In the genomic region with DNA sequence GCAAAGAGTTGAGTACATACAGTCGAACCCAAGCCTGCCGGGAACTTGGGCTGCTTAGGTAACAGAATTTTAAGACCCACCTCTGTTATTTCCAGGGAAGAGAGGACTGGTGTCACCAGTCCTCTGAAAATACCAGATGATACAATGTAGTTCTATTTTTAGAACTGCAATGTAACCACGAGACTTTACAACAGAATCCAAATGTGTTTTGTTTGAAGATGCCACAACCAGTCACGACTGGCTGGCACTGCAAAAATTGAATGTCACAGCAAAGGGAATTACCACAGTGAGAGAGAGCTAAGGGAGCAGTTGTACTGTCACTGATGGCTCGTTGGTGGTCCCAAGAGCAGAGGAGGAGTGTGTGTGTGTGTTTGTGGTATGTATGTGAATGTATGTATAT, we compare ENCODE assay signal across 20 mouse cellular contexts.
DNase-seq lines count a peak whose midpoint lies in the region; ATAC-seq and TF ChIP-seq lines count a peak whose summit lies in the region.
"Had no signal": no experiment of that assay in that cellular context is flagged by ENCODE, and none has a peak within 500 bp of the region (broad histone marks: within the 10 kb centered on the region; RNA-seq: fewer than 3 reads in every experiment).

No protein-coding gene starts in this region.

- no peaks in the 10 kb centered on the region for H3K79me2 ChIP-seq in myocyte (ENCODE audit: control insufficient read depth, insufficient read depth)

- H3K27ac ChIP-seq in lung, embryonic 16.5 days (ENCODE audit: low read length), result peak overlapping the region; percentile 39
- H3K27ac ChIP-seq: embryonic facial prominence, embryonic 15.5 days; forebrain, embryonic 10.5 days; limb, embryonic 12.5 days; liver, embryonic 13.5 days; midbrain, embryonic 10.5 days had no signal

- no peak overlapping the region for H3K9ac ChIP-seq in lung, embryonic 16.5 days (ENCODE audit: low read length)
- H3K9ac ChIP-seq: embryonic facial prominence, embryonic 15.5 days; limb, embryonic 12.5 days; liver, embryonic 13.5 days had no signal

- intact Hi-C loops in heart, postnatal 36 days (cut with DNase I), result loop anchor here (10.0 kb wide), 2 partner anchors 186 to 946 kb away; no protein-coding TSS in a partner anchor

- TF ChIP-seq CTCF in lung, adult 2 months (IDR thresholded peaks at IDR 0.05; ENCODE audit: insufficient read depth, low read length), result no peak
- no peak for TF ChIP-seq CTCF in brain, embryonic 14.5 days (IDR thresholded peaks at IDR 0.05; ENCODE audit: borderline replicate concordance, extremely low read depth, insufficient read depth, insufficient read length)

- peak; percentile 6 for DNase-seq in heart, adult 8-10 months (ENCODE audit: low spot score)
- no peak for DNase-seq in heart, postnatal 36 days
- no peak for DNase-seq in lung, adult 2 months
- peak; percentile 47 for DNase-seq in brain, embryonic 14.5 days (ENCODE audit: low read depth)
- no peak for DNase-seq in frontal cortex, postnatal 14 days (ENCODE audit: low spot score in 2 of 2)
- no peak for DNase-seq in thymus, postnatal 25 days
- DNase-seq: B cell, adult 2 months; cerebellum, postnatal 14 days; embryo, embryonic 11 days; kidney, adult 11 months; liver, embryonic 13.5 days; retina, postnatal 1 day; thymus, adult 2 months had no signal

- TF ChIP-seq POLR2A in lung, adult 2 months (IDR thresholded peaks at IDR 0.05; ENCODE audit: borderline replicate concordance, extremely low read depth, low read depth, low read length), result no peak
- TF ChIP-seq POLR2A in brain, embryonic 14.5 days (IDR thresholded peaks at IDR 0.05; ENCODE audit: borderline replicate concordance, extremely low read depth, insufficient read depth, insufficient read length, poor library complexity, severe bottlenecking), result no peak
- no peak for TF ChIP-seq POLR2A in myocyte (IDR thresholded peaks at IDR 0.05; ENCODE audit: insufficient read length, low read depth)

- no peak overlapping the region for H3K4me3 ChIP-seq in lung, embryonic 16.5 days (ENCODE audit: low read length)
- H3K4me3 ChIP-seq in lung, adult 2 months (replicated peaks; ENCODE audit: extremely low read depth, low read depth, low read length), result no peak overlapping the region
- no peak overlapping the region for H3K4me3 ChIP-seq in myocyte
- H3K4me3 ChIP-seq: embryonic facial prominence, embryonic 15.5 days; forebrain, embryonic 10.5 days; limb, embryonic 12.5 days; liver, embryonic 13.5 days; midbrain, embryonic 10.5 days had no signal

- H3K27me3 ChIP-seq in lung, embryonic 16.5 days (ENCODE audit: control insufficient read depth, insufficient read depth, low read depth, low read length), result no peaks in the 10 kb centered on the region
- no peaks in the 10 kb centered on the region for H3K27me3 ChIP-seq in myocyte (ENCODE audit: control insufficient read depth, insufficient read depth, insufficient read length)
- H3K27me3 ChIP-seq: embryonic facial prominence, embryonic 15.5 days; liver, embryonic 13.5 days had no signal

- ATAC-seq in lung, embryonic 16.5 days (ENCODE audit: low read depth), result no peak
- ATAC-seq: hindbrain, embryonic 16.5 days had no signal

- no peaks in the 10 kb centered on the region for H3K9me3 ChIP-seq in lung, embryonic 16.5 days (ENCODE audit: control insufficient read depth, low read length)
- H3K9me3 ChIP-seq: embryonic facial prominence, embryonic 15.5 days; forebrain, embryonic 10.5 days; limb, embryonic 12.5 days; liver, embryonic 13.5 days; midbrain, embryonic 10.5 days had no signal

- H3K36me3 ChIP-seq in lung, embryonic 16.5 days (ENCODE audit: control insufficient read depth, insufficient read depth, low read length), result no peaks in the 10 kb centered on the region
- H3K36me3 ChIP-seq in myocyte (ENCODE audit: control insufficient read depth, insufficient read depth), result no peaks in the 10 kb centered on the region
- H3K36me3 ChIP-seq: embryonic facial prominence, embryonic 15.5 days; forebrain, embryonic 10.5 days; limb, embryonic 12.5 days; liver, embryonic 13.5 days; midbrain, embryonic 10.5 days had no signal

- H3K4me2 ChIP-seq in lung, embryonic 16.5 days (ENCODE audit: low read depth, low read length), result peak overlapping the region; percentile 16; the same call in 1 of the 2 replicates
- H3K4me2 ChIP-seq in myocyte (ENCODE audit: low read depth), result peak overlapping the region; percentile 45
- H3K4me2 ChIP-seq: embryonic facial prominence, embryonic 15.5 days; limb, embryonic 12.5 days; liver, embryonic 13.5 days had no signal

- peaks cover 2% of the 10 kb centered on the region; the same call in 1 of the 2 replicates for H3K4me1 ChIP-seq in lung, embryonic 16.5 days (replicated peaks; ENCODE audit: control insufficient read depth, insufficient read depth, low read length)
- H3K4me1 ChIP-seq in lung, adult 2 months (ENCODE audit: control insufficient read depth, insufficient read depth, low read length), result no peaks in the 10 kb centered on the region; the same call in 1 of the 2 replicates
- H3K4me1 ChIP-seq: embryonic facial prominence, embryonic 15.5 days had no signal

- WGBS in lung, embryonic 16.5 days, result 42% methylated on average over 5 of the region's 5 CpGs
- WGBS in lung, adult 2 months, result 41% methylated on average over 5 of the region's 5 CpGs

- no peak overlapping the region for H3ac ChIP-seq in myocyte (ENCODE audit: control insufficient read depth, insufficient read length)

TF ChIP-seq in myocyte, 11 proteins besides CTCF, POLR2A, EP300 and RAD21:
- TF ChIP-seq TCF3 (IDR thresholded peaks at IDR 0.05; ENCODE audit: insufficient read length, low read depth) (no peak), MAX (IDR thresholded peaks at IDR 0.05; ENCODE audit: low read depth) (no peak), CEBPB (IDR thresholded peaks at IDR 0.05; ENCODE audit: insufficient read depth, poor library complexity, severe bottlenecking) (no peak), POLR2AphosphoS2 (IDR thresholded peaks at IDR 0.05; ENCODE audit: insufficient read length, low read depth) (no peak), REST (IDR thresholded peaks at IDR 0.05; ENCODE audit: insufficient read depth, insufficient read length) (no peak), MYOD1 (IDR thresholded peaks at IDR 0.05; ENCODE audit: control insufficient read depth in 1 of 3, insufficient read length in 2 of 3, low read depth in 2 of 3) (no peak), SRF (IDR thresholded peaks at IDR 0.05; ENCODE audit: control insufficient read depth, insufficient read length, low read depth) (no peak), E2F4 (IDR thresholded peaks at IDR 0.05; ENCODE audit: insufficient read depth) (no peak), MYOG (IDR thresholded peaks at IDR 0.05; ENCODE audit: control insufficient read depth in 1 of 3, insufficient read depth in 1 of 3, insufficient read length in 2 of 3, low read depth in 2 of 3) (no peak), USF1 (IDR thresholded peaks at IDR 0.05; ENCODE audit: low read depth) (no peak)

Comparison
In these comparisons a context has a peak if more than half of its experiments do, and no peak if none do; other contexts are left out.
1. DNase-seq: peak in heart, adult 8-10 months (single experiment) and brain, embryonic 14.5 days (single experiment); none in heart, postnatal 36 days (0 of 2), lung, adult 2 months (single experiment), frontal cortex, postnatal 14 days (0 of 2) and thymus, postnatal 25 days (single experiment).